Mouse (Mus musculus): ENCODE results near the gene Tinf2. TPM values are rescaled to one million over a fixed set of nuclear protein-coding genes. Genes with fewer than 3 reads are reported as not detected.

The Tinf2 gene
- total and polyA plus RNA-seq, 2 experiments, result 7.7 to 8.2 TPM

- no peak overlapping the region for H3K4me3 ChIP-seq (ENCODE audit: insufficient read depth, low read depth, low read length)
- H3K9ac ChIP-seq (ENCODE audit: low read depth, low read length), result no peak overlapping the region
- WGBS, result 85% methylated on average over 5 of the region's 5 CpGs
- H3K27me3 ChIP-seq (ENCODE audit: control insufficient read depth, insufficient read depth, low read length), result no peaks in the 10 kb centered on the region
- peaks cover 7% of the 10 kb centered on the region; the same call in 1 of the 2 replicates for H3K36me3 ChIP-seq (ENCODE audit: control insufficient read depth, insufficient read depth, low read length)
- DNase-seq (ENCODE audit: extremely low read depth, low read depth, low spot score), result no peak
- H3K4me1 ChIP-seq (ENCODE audit: control insufficient read depth, insufficient read depth, low read length), result no peaks in the 10 kb centered on the region; the same call in 1 of the 2 replicates
- TF ChIP-seq POLR2A (IDR thresholded peaks at IDR 0.05; ENCODE audit: extremely low read depth, insufficient read depth, low read length) (no peak), CTCF (IDR thresholded peaks at IDR 0.05; ENCODE audit: low read depth, low read length) (no peak)
- H3K79me2 ChIP-seq (ENCODE audit: control insufficient read depth, insufficient read depth, low read length), result no peaks in the 10 kb centered on the region
- no peak overlapping the region for H3K27ac ChIP-seq (replicated peaks; ENCODE audit: insufficient read depth, low read depth, low read length)
These were observed 23.6 kb downstream of the Tinf2 start for GRCm38 (mm10) chr14:55658011-55658410.

- 82% methylated on average over 3 of the region's 3 CpGs for WGBS
- Histone ChIP-seq H3K4me3 (ENCODE audit: insufficient read depth, low read depth, low read length) (no peak overlapping the region), H3K27me3 (ENCODE audit: control insufficient read depth, insufficient read depth, low read length) (no peaks in the 10 kb centered on the region), H3K79me2 (ENCODE audit: control insufficient read depth, insufficient read depth, low read length) (no peaks in the 10 kb centered on the region), H3K9ac (ENCODE audit: low read depth, low read length) (no peak overlapping the region), H3K27ac (replicated peaks; ENCODE audit: insufficient read depth, low read depth, low read length) (no peak overlapping the region), H3K36me3 (ENCODE audit: control insufficient read depth, insufficient read depth, low read length) (peaks cover 4% of the 10 kb centered on the region; the same call in 1 of the 2 replicates), H3K4me1 (ENCODE audit: control insufficient read depth, insufficient read depth, low read length) (no peaks in the 10 kb centered on the region; the same call in 1 of the 2 replicates)
- TF ChIP-seq CTCF (IDR thresholded peaks at IDR 0.05; ENCODE audit: low read depth, low read length), result no peak
- no peak for TF ChIP-seq POLR2A (IDR thresholded peaks at IDR 0.05; ENCODE audit: extremely low read depth, insufficient read depth, low read length)
- no peak for DNase-seq (ENCODE audit: extremely low read depth, low read depth, low spot score)
These were observed 24.7 kb downstream of the Tinf2 start for GRCm38 (mm10) chr14:55656935-55657334.

- H3K27me3 ChIP-seq (ENCODE audit: control insufficient read depth, insufficient read depth, low read length), result no peaks in the 10 kb centered on the region
- TF ChIP-seq CTCF (IDR thresholded peaks at IDR 0.05; ENCODE audit: low read depth, low read length), result no peak
- TF ChIP-seq POLR2A (IDR thresholded peaks at IDR 0.05; ENCODE audit: extremely low read depth, insufficient read depth, low read length), result no peak
- H3K27ac ChIP-seq (replicated peaks; ENCODE audit: insufficient read depth, low read depth, low read length), result no peak overlapping the region
- no peak overlapping the region for H3K9ac ChIP-seq (ENCODE audit: low read depth, low read length)
- H3K4me3 ChIP-seq (ENCODE audit: insufficient read depth, low read depth, low read length), result no peak overlapping the region
- no peaks in the 10 kb centered on the region for H3K36me3 ChIP-seq (ENCODE audit: control insufficient read depth, insufficient read depth, low read length)
- H3K79me2 ChIP-seq (ENCODE audit: control insufficient read depth, insufficient read depth, low read length), result no peaks in the 10 kb centered on the region
- no peaks in the 10 kb centered on the region for H3K4me1 ChIP-seq (ENCODE audit: control insufficient read depth, insufficient read depth, low read length)
- DNase-seq (ENCODE audit: extremely low read depth, low read depth, low spot score), result no peak
- 89% methylated on average over 7 of the region's 7 CpGs for whole genome bisulfite sequencing
These were observed 30.1 kb downstream of the Tinf2 start for GRCm38 (mm10) chr14:55651528-55651927.

GRCm38 (mm10) chr14:55649884-55650283 is 31.7 kb downstream of the Tinf2 start, which contains the start of gene Tssk4:
Tssk4 (plus strand) TSS chr14:55650184.
- no peak for DNase-seq (ENCODE audit: extremely low read depth, low read depth, low spot score)
- 98% methylated on average over 2 of the region's 2 CpGs for WGBS
- Histone ChIP-seq H3K4me3 (ENCODE audit: insufficient read depth, low read depth, low read length) (no peak within 1 kb of the TSS), H3K36me3 (ENCODE audit: control insufficient read depth, insufficient read depth, low read length) (no peaks in the 10 kb centered on the region), H3K27ac (replicated peaks; ENCODE audit: insufficient read depth, low read depth, low read length) (no peak within 1 kb of the TSS), H3K4me1 (ENCODE audit: control insufficient read depth, insufficient read depth, low read length) (0 out of 2 replicates have a peak, but pooled peaks cover 2% of the 10 kb centered on the region), H3K79me2 (ENCODE audit: control insufficient read depth, insufficient read depth, low read length) (no peaks in the 10 kb centered on the region), H3K9ac (ENCODE audit: low read depth, low read length) (no peak within 1 kb of the TSS), H3K27me3 (ENCODE audit: control insufficient read depth, insufficient read depth, low read length) (no peaks in the 10 kb centered on the region)
- TF ChIP-seq CTCF (IDR thresholded peaks at IDR 0.05; ENCODE audit: low read depth, low read length) (no peak), POLR2A (IDR thresholded peaks at IDR 0.05; ENCODE audit: extremely low read depth, insufficient read depth, low read length) (no peak)

- TF ChIP-seq CTCF (IDR thresholded peaks at IDR 0.05; ENCODE audit: low read depth, low read length) (no peak), POLR2A (IDR thresholded peaks at IDR 0.05; ENCODE audit: extremely low read depth, insufficient read depth, low read length) (no peak)
- peak overlapping the region; percentile 24 for H3K9ac ChIP-seq (ENCODE audit: low read depth, low read length)
- peak overlapping the region; percentile 46 for H3K4me3 ChIP-seq (ENCODE audit: insufficient read depth, low read depth, low read length)
- peak overlapping the region; percentile 46 for H3K27ac ChIP-seq (replicated peaks; ENCODE audit: insufficient read depth, low read depth, low read length)
- WGBS, result 18% methylated on average over 17 of the region's 17 CpGs
- peaks cover 10% of the 10 kb centered on the region for H3K36me3 ChIP-seq (ENCODE audit: control insufficient read depth, insufficient read depth, low read length)
- peaks cover 18% of the 10 kb centered on the region; the same call in 1 of the 2 replicates for H3K79me2 ChIP-seq (ENCODE audit: control insufficient read depth, insufficient read depth, low read length)
- peak; percentile 14 for DNase-seq (ENCODE audit: extremely low read depth, low read depth, low spot score)
- peaks cover 14% of the 10 kb centered on the region for H3K4me1 ChIP-seq (ENCODE audit: control insufficient read depth, insufficient read depth, low read length)
- H3K27me3 ChIP-seq (ENCODE audit: control insufficient read depth, insufficient read depth, low read length), result no peaks in the 10 kb centered on the region
These were observed 37.2 kb downstream of the Tinf2 start for GRCm38 (mm10) chr14:55644261-55644888.
